Mouse (Mus musculus): ENCODE measurements around the gene Ift20.

GRCm38 (mm10) chr11:78499543-78499942, 36.6 kb upstream of the Ift20 start:
- TF ChIP-seq EP300 (IDR thresholded peaks at IDR 0.05) (no peak), CTCF (IDR thresholded peaks at IDR 0.05) (no peak)

Measured in lung, postnatal 0 days (tissue).